Mouse (Mus musculus) limb, embryonic 14.5 days (tissue): ENCODE measurements at regions not wholly inside any gene's neighbourhood (a gene's known extent, or its start where the extent isn't known, plus 50 kb on each side); places are given as distances from the start of the nearest gene placed in this dataset.

Source experiments
- ATAC-seq: fragments of 200-750 bp; cut with Nextera tagmentation; 2 replicates; pipeline ENCODE4 v1.8.0; 2017; ENCODE audit warnings: low read depth, moderate number of reproducible peaks, moderate TSS enrichment; ENCODE audit not compliant: low FRiP score
- DNase-seq: peaks from one replicate; pipeline ENCODE4 v3.0.0-alpha.2; 2015; ENCODE audit warnings: low spot score
- H3K27ac ChIP-seq: fragments of 300-500 bp; sonication (generic); replicated peaks from 2 replicates; pipeline ENCODE4 v1.5.1; 2014; ENCODE audit warnings: low read depth, mild to moderate bottlenecking, low read length, moderate library complexity, mixed read lengths
- H3K27me3 ChIP-seq: fragments of 300-500 bp; sonication (generic); 2 replicates; pipeline ENCODE4 v1.6.1; 2014; ENCODE audit warnings: low read length, mixed read lengths; ENCODE audit not compliant: control insufficient read depth, insufficient read depth
- H3K36me3 ChIP-seq: fragments of 300-500 bp; sonication (generic); 2 replicates; pipeline ENCODE4 v1.6.1; 2014; ENCODE audit warnings: mild to moderate bottlenecking, low read length, moderate library complexity, mixed read lengths; ENCODE audit not compliant: control insufficient read depth, insufficient read depth
- H3K4me1 ChIP-seq: fragments of 300-500 bp; sonication (generic); 2 replicates; pipeline ENCODE4 v1.6.1; 2014; ENCODE audit warnings: antibody characterized with exemption, low read length, mixed read lengths; ENCODE audit not compliant: control insufficient read depth, insufficient read depth
- H3K4me2 ChIP-seq: fragments of 300-500 bp; sonication (generic); replicated peaks from 2 replicates; pipeline ENCODE4 v1.6.1; 2014; ENCODE audit warnings: low read depth, mild to moderate bottlenecking, low read length, moderate library complexity; ENCODE audit not compliant: severe bottlenecking
- H3K4me3 ChIP-seq: fragments of 300-500 bp; sonication (generic); replicated peaks from 2 replicates; pipeline ENCODE4 v1.5.1; 2014; ENCODE audit warnings: low read length
- H3K9ac ChIP-seq: fragments of 300-500 bp; sonication (generic); 2 replicates; pipeline ENCODE4 v1.6.1; 2014; ENCODE audit warnings: mild to moderate bottlenecking, low read depth, low read length, moderate library complexity; ENCODE audit not compliant: severe bottlenecking
- H3K9me3 ChIP-seq: fragments of 300-500 bp; sonication (generic); 2 replicates; pipeline ENCODE4 v1.6.1; 2016; ENCODE audit warnings: low read length; ENCODE audit not compliant: control insufficient read depth
- POLR2A ChIP-seq: fragments of 200-500 bp; IDR thresholded peaks from 2 replicates; pipeline ENCODE4 v1.8.0; 2012; ENCODE audit warnings: inconsistent platforms, mild to moderate bottlenecking, moderate library complexity, borderline replicate concordance; ENCODE audit not compliant: insufficient read depth, insufficient read length; ENCODE audit errors: extremely low read depth
- WGBS: fragments of 180-500 bp; shearing (Covaris S2); extraction: QIAGEN DNeasy Blood & Tissue Kit; methylation state at CpG from one replicate; pipeline ENCODE4 v1.1.7; 2014; 5-methylcytosine and 5-hydroxymethylcytosine counted together

DNA sequence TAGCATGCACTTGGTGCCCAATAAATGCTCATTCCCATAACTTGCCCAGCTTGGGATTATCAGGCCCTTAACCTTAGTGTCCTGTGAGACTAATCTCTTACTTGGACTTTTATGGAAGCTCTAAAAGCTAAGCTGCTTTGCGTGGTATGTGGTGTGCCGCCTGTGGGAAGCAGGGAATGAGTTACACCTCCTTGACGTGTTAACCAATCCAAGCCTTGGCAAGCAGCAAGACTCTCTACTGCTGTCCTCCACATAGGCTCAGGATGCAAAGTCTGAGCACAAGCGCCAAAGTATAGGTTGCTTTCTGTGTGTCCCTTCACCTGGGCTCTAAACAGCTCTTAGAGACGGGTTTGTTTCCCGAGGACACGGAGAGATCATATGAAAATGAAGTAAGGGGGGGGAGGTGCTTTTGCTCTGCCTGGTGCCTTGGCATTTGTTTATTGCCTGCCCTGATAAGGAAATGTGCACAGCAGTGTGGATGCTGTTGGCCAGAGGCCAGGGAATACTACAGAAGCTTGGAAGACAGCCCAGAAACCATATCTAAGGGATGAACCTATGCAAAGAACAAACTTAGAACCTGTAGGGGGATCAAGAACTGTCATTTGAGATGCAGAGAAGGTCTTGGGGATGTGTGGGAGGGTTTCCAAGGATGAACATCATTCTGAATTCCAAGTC, 719.6 kb downstream of the Defb40 start:
- Histone ChIP-seq H3K36me3 (no peaks in the 10 kb centered on the region), H3K4me3 (no peak overlapping the region), H3K9ac (no peak overlapping the region), H3K4me1 (no peaks in the 10 kb centered on the region), H3K27ac (no peak overlapping the region), H3K9me3 (no peaks in the 10 kb centered on the region), H3K4me2 (no peak overlapping the region), H3K27me3 (no peaks in the 10 kb centered on the region)
- 69% methylated on average over 7 of the region's 7 CpGs for WGBS
- DNase-seq (peak; percentile 52), ATAC-seq (no peak)
- TF ChIP-seq POLR2A, result no peak

DNA sequence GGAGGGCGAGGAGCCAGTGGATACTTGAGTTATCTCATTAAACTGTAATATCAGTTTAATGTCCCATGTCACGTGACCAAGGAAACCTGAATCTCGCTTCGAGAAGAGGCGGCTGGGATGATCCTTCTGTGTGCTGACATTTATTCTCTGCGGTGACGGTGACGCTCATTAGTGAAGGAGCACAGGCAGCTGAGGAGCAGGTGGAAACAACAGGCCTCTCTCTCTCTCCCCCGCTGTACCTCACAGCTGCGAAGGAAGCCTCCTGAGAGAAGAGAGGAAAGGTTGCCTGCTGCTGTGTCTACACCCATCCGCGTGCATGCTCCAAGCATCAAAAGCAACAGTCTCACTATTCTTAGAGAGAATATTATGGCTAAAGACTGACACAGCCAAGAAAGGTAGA, 731.8 kb downstream of the Defb40 start:
- DNase-seq (no peak), ATAC-seq (no peak)
- no peak for TF ChIP-seq POLR2A
- Histone ChIP-seq H3K27ac (no peak overlapping the region), H3K9ac (no peak overlapping the region), H3K27me3 (no peaks in the 10 kb centered on the region), H3K4me2 (no peak overlapping the region), H3K36me3 (no peaks in the 10 kb centered on the region), H3K4me3 (no peak overlapping the region), H3K4me1 (no peaks in the 10 kb centered on the region), H3K9me3 (no peaks in the 10 kb centered on the region)
- WGBS, result 87% methylated on average over 12 of the region's 12 CpGs

DNA sequence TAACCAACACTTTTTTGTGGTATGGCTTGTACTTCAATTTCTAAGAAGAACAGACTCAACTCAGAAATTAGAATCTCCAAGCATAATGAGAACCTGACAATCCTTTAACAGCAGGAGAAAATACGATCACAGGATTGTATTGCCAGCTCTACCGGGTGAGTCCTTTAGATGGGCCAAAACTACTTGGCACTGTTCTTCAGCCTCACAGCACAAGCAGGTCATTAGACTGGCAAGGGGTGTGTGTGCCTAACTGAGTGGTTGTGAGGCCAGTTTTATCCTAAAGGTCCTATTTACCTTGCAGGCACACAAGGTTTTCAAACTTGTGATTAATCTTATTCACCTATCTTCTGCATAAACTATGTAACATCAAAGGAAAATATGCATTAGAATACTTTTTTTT, 760.5 kb downstream of the Defb40 start:
- H3K4me3 ChIP-seq, result no peak overlapping the region
- H3K36me3 ChIP-seq, result no peaks in the 10 kb centered on the region
- H3K4me2 ChIP-seq, result no peak overlapping the region
- no peaks in the 10 kb centered on the region for H3K9me3 ChIP-seq
- no peaks in the 10 kb centered on the region for H3K4me1 ChIP-seq
- ATAC-seq (no peak), DNase-seq (no peak)
- TF ChIP-seq POLR2A, result no peak
- no peak overlapping the region for H3K9ac ChIP-seq
- H3K27me3 ChIP-seq, result no peaks in the 10 kb centered on the region
- H3K27ac ChIP-seq, result no peak overlapping the region
- WGBS, result 71% methylated on average over 2 of the region's 2 CpGs

DNA sequence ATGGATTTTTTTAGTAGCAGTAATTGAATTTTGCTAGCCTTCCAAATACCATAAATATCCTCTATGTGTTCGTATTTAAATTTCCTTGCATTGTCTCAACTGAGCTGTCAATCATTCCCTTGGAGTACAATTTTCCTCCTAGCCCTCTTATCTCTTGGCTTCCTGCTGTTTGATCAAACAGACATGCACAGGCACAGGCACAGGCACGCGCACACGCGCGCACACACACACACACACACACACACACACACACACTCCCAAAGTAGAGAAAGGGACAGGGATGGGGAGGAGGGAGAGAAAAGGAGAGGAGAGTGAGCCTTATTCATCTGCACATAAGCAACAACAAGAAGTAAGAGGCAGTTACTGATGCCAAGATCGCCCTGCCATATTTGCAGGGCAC, 760.9 kb downstream of the Defb40 start:
- Histone ChIP-seq H3K4me1 (no peaks in the 10 kb centered on the region), H3K4me3 (no peak overlapping the region), H3K9ac (no peak overlapping the region), H3K36me3 (no peaks in the 10 kb centered on the region), H3K4me2 (no peak overlapping the region), H3K27me3 (no peaks in the 10 kb centered on the region), H3K9me3 (no peaks in the 10 kb centered on the region), H3K27ac (no peak overlapping the region)
- 89% methylated on average over 7 of the region's 7 CpGs for WGBS
- no peak for ATAC-seq
- no peak for DNase-seq
- TF ChIP-seq POLR2A, result no peak

- WGBS, result 39% methylated on average over 1 of the region's 1 CpGs
Measured at GRCm38 (mm10) chr8:18216516-18216915, 761.5 kb downstream of the Defb40 start.

More at GRCm38 (mm10) chr8:18216516-18216915, 761.5 kb downstream of the Defb40 start:
- H3K9ac ChIP-seq, result no peak overlapping the region
- ATAC-seq, result no peak
- no peak overlapping the region for H3K4me2 ChIP-seq
- no peaks in the 10 kb centered on the region for H3K4me1 ChIP-seq
- no peaks in the 10 kb centered on the region for H3K27me3 ChIP-seq
- H3K9me3 ChIP-seq, result no peaks in the 10 kb centered on the region
- TF ChIP-seq POLR2A, result no peak
- no peak overlapping the region for H3K4me3 ChIP-seq
- H3K27ac ChIP-seq, result no peak overlapping the region
- H3K36me3 ChIP-seq, result no peaks in the 10 kb centered on the region
- no peak for DNase-seq
